Mouse (Mus musculus) intestine, postnatal 0 days (tissue): ENCODE results near the gene Grin3b. TPM values are rescaled to one million over a fixed set of nuclear protein-coding genes. Genes with fewer than 3 reads are reported as not detected.

ENCODE experiments used
- ATAC-seq: fragments of 200-750 bp; cut with Nextera tagmentation; 2 replicates; pipeline ENCODE4 v1.8.0; 2017; ENCODE audit warnings: mild to moderate bottlenecking, moderate TSS enrichment, moderate library complexity
- H3K27ac ChIP-seq: fragments of 300-500 bp; sonication (generic); 2 replicates; pipeline ENCODE4 v1.5.1; 2014; ENCODE audit warnings: mild to moderate bottlenecking, low read depth, low read length, moderate library complexity
- H3K27me3 ChIP-seq: fragments of 300-500 bp; sonication (generic); replicated peaks from 2 replicates; pipeline ENCODE4 v1.6.1; 2014; ENCODE audit warnings: low read length, mixed read lengths; ENCODE audit not compliant: control insufficient read depth, insufficient read depth
- H3K36me3 ChIP-seq: fragments of 300-500 bp; sonication (generic); 2 replicates; pipeline ENCODE4 v1.6.1; 2014; ENCODE audit warnings: mild to moderate bottlenecking, moderate library complexity; ENCODE audit not compliant: control insufficient read depth, insufficient read depth
- H3K4me1 ChIP-seq: fragments of 300-500 bp; sonication (generic); replicated peaks from 2 replicates; pipeline ENCODE4 v1.6.1; 2014; ENCODE audit warnings: antibody characterized with exemption, low read length, mixed read lengths; ENCODE audit not compliant: control insufficient read depth, insufficient read depth
- H3K4me2 ChIP-seq: fragments of 300-500 bp; sonication (generic); replicated peaks from 2 replicates; pipeline ENCODE4 v1.6.1; 2014; ENCODE audit warnings: low read depth, mild to moderate bottlenecking, moderate library complexity
- H3K4me3 ChIP-seq: fragments of 300-500 bp; sonication (generic); 2 replicates; pipeline ENCODE4 v1.5.1; 2014; ENCODE audit warnings: low read depth, low read length
- H3K9ac ChIP-seq: fragments of 300-500 bp; sonication (generic); 2 replicates; pipeline ENCODE4 v1.6.1; 2014; ENCODE audit warnings: mild to moderate bottlenecking, low read depth, low read length
- H3K9me3 ChIP-seq: fragments of 300-500 bp; sonication (generic); 2 replicates; pipeline ENCODE4 v1.6.1; 2016; ENCODE audit warnings: mixed run types; ENCODE audit not compliant: control insufficient read depth
- CTCF ChIP-seq: sonication (generic); IDR thresholded peaks from 2 replicates; pipeline ENCODE4 v1.5.1; 2016; ENCODE audit warnings: low read depth, mild to moderate bottlenecking, control low read depth, antibody characterized with exemption, moderate library complexity
- WGBS: fragments of 180-500 bp; shearing (Covaris S2); extraction: QIAGEN DNeasy Blood & Tissue Kit; methylation state at CpG from one replicate; pipeline ENCODE4 v1.1.7; 2014; 5-methylcytosine and 5-hydroxymethylcytosine counted together
- polyA plus RNA-seq: library from polyadenylated mRNA; unstranded; fragments of >200 nt; fragmentation: Nextera tagmentation; extraction: Ambion mirVana; gene quantifications from 2 replicates; pipeline ENCODE4 v1.2.1, GENCODE M21; 2015

Grin3b gene
- polyA plus RNA-seq, 1 experiment from 2014 or later, result 0.08 TPM

GRCm38 (mm10) chr10:79984195-79984816 is 13.8 kb downstream of the Grin3b start, which contains the start of gene Tmem259:
Gene Tmem259 (minus strand): TSS chr10:79984330.
- 0 out of 2 replicates have a peak, but pooled peaks cover 5% of the 10 kb centered on the region for H3K4me1 ChIP-seq
- H3K36me3 ChIP-seq, result peaks cover 3% of the 10 kb centered on the region; the same call in 1 of the 2 replicates
- WGBS, result under 1% methylated on average over 47 of the region's 49 CpGs
- ATAC-seq, result peak; percentile 83
- peak within 1 kb of the TSS; percentile 70 for H3K4me3 ChIP-seq
- peak within 1 kb of the TSS; percentile 91 for H3K9ac ChIP-seq
- no peaks in the 10 kb centered on the region for H3K9me3 ChIP-seq
- no peaks in the 10 kb centered on the region for H3K27me3 ChIP-seq
- peak within 1 kb of the TSS; percentile 96 for H3K27ac ChIP-seq
- TF ChIP-seq CTCF, result peak; percentile 86
- peak within 1 kb of the TSS; percentile 88 for H3K4me2 ChIP-seq

GRCm38 (mm10) chr10:79984871-79985270 is 14.4 kb downstream of the Grin3b start:
- no peaks in the 10 kb centered on the region for H3K9me3 ChIP-seq
- H3K27ac ChIP-seq, result peak overlapping the region; percentile 96
- peak; percentile 91 for ATAC-seq
- no peaks in the 10 kb centered on the region for H3K36me3 ChIP-seq
- H3K4me2 ChIP-seq, result peak overlapping the region; percentile 88
- peak overlapping the region; percentile 70 for H3K4me3 ChIP-seq
- no peak for TF ChIP-seq CTCF
- peak overlapping the region; percentile 91 for H3K9ac ChIP-seq
- no peaks in the 10 kb centered on the region for H3K27me3 ChIP-seq
- under 1% methylated on average over 22 of the region's 22 CpGs for WGBS
- 0 out of 2 replicates have a peak, but pooled peaks cover 5% of the 10 kb centered on the region for H3K4me1 ChIP-seq

DNA sequence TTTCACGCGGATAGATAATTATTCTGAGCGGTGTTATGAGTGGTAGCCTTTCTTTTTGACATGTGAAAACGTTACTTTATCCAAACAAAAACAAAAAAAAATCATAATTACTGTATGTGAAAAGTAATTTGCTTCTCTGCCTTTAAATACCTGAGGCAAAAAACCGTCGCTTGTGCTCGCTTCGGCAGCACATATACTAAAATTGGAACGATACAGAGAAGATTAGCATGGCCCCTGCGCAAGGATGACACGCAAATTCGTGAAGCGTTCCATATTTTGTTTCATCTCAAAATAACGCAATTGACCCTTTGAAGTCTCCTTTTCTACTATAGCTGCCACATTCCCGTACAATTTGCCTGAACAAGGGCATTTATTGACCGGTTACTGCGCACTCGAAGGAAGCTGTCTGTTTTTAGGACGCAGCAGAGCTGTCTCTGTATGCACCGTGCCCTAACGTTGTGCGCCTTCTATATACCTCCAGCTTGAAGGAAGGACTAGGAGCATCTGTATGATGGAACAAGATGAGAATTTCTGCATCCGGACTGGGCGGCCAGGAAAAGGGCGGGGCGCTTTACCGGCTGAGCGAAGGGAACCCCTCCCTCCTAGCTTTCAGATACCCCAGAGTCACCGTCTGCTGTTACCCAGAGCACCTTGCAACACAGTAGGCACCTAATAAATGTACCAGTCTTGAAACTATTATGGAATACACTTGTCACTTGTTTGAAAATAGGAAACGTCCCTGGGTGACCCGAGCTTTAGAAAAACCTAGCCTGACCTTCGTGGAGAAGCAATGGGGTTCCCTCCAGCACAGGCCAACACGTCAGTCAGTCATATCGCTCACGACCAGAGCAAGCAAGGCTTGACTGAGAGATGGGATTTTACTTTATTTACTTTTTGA is 15.1 kb downstream of the Grin3b start:
- Histone ChIP-seq H3K9ac (peak overlapping the region; percentile 67), H3K27me3 (no peaks in the 10 kb centered on the region), H3K27ac (peak overlapping the region; percentile 96), H3K9me3 (no peaks in the 10 kb centered on the region), H3K36me3 (no peaks in the 10 kb centered on the region), H3K4me3 (peak overlapping the region; percentile 70), H3K4me1 (0 out of 2 replicates have a peak, but pooled peaks cover 5% of the 10 kb centered on the region), H3K4me2 (peak overlapping the region; percentile 88)
- ATAC-seq, result no peak
- TF ChIP-seq CTCF, result no peak
- WGBS, result 2% methylated on average over 35 of the region's 35 CpGs

- Histone ChIP-seq H3K27me3 (no peaks in the 10 kb centered on the region), H3K4me2 (peak overlapping the region; percentile 88), H3K9ac (peak overlapping the region; percentile 67), H3K27ac (peak overlapping the region; percentile 96), H3K36me3 (no peaks in the 10 kb centered on the region), H3K4me1 (0 out of 2 replicates have a peak, but pooled peaks cover 5% of the 10 kb centered on the region), H3K4me3 (peak overlapping the region; percentile 70; the same call in 1 of the 2 replicates), H3K9me3 (no peaks in the 10 kb centered on the region)
- no peak for TF ChIP-seq CTCF
- no peak for ATAC-seq
- 10% methylated on average over 6 of the region's 6 CpGs for WGBS
Observed at GRCm38 (mm10) chr10:79986232-79986878, 15.8 kb downstream of the Grin3b start.

- WGBS, result 2% methylated on average over 11 of the region's 11 CpGs
- 0 out of 2 replicates have a peak, but pooled peaks cover 5% of the 10 kb centered on the region for H3K4me1 ChIP-seq
- no peak overlapping the region for H3K9ac ChIP-seq
Observed at GRCm38 (mm10) chr10:79986963-79987362, 16.4 kb downstream of the Grin3b start.

More at GRCm38 (mm10) chr10:79986963-79987362, 16.4 kb downstream of the Grin3b start:
- H3K27ac ChIP-seq, result peak overlapping the region; percentile 96
- no peak for ATAC-seq
- H3K4me3 ChIP-seq, result no peak overlapping the region
- peaks cover 4% of the 10 kb centered on the region for H3K36me3 ChIP-seq
- peak overlapping the region; percentile 88 for H3K4me2 ChIP-seq
- peak; percentile 95 for TF ChIP-seq CTCF
- no peaks in the 10 kb centered on the region for H3K27me3 ChIP-seq
- H3K9me3 ChIP-seq, result no peaks in the 10 kb centered on the region
